Mouse (Mus musculus) liver, embryonic 12.5 days (tissue): ENCODE results near the gene Tmprss13. TPM values are rescaled to one million over a fixed set of nuclear protein-coding genes. Genes with fewer than 3 reads are reported as not detected.

Experiments used
- ATAC-seq: fragments of 200-750 bp; cut with Nextera tagmentation; 2 replicates; pipeline ENCODE4 v1.8.0; 2017; ENCODE audit warnings: moderate number of reproducible peaks, mild to moderate bottlenecking, moderate library complexity
- H3K27ac ChIP-seq: fragments of 300-500 bp; sonication (generic); 2 replicates; pipeline ENCODE4 v1.5.1; 2016; ENCODE audit warnings: mild to moderate bottlenecking
- H3K27me3 ChIP-seq: fragments of 300-500 bp; sonication (generic); replicated peaks from 2 replicates; pipeline ENCODE4 v1.6.1; 2016; ENCODE audit warnings: mild to moderate bottlenecking, moderate library complexity
- H3K36me3 ChIP-seq: fragments of 300-500 bp; sonication (generic); 2 replicates; pipeline ENCODE4 v1.6.1; 2016; ENCODE audit warnings: mild to moderate bottlenecking, moderate library complexity
- H3K4me1 ChIP-seq: fragments of 300-500 bp; sonication (generic); 2 replicates; pipeline ENCODE4 v1.6.1; 2016
- H3K4me2 ChIP-seq: fragments of 300-500 bp; sonication (generic); 2 replicates; pipeline ENCODE4 v1.6.1; 2016; ENCODE audit warnings: mild to moderate bottlenecking, moderate library complexity
- H3K4me3 ChIP-seq: fragments of 300-500 bp; sonication (generic); 2 replicates; pipeline ENCODE4 v1.5.1; 2016; ENCODE audit warnings: mild to moderate bottlenecking, moderate library complexity
- H3K9ac ChIP-seq: fragments of 300-500 bp; sonication (generic); 2 replicates; pipeline ENCODE4 v1.6.1; 2016; ENCODE audit warnings: mild to moderate bottlenecking, moderate library complexity
- H3K9me3 ChIP-seq: fragments of 300-500 bp; sonication (generic); replicated peaks from 2 replicates; pipeline ENCODE4 v1.6.1; 2016; ENCODE audit warnings: mild to moderate bottlenecking, moderate library complexity
- WGBS: fragments of 180-500 bp; shearing (Covaris S2); methylation state at CpG from one replicate; pipeline ENCODE4 v1.1.7; 2016; ENCODE audit not compliant: insufficient replicate concordance; 5-methylcytosine and 5-hydroxymethylcytosine counted together
- polyA plus RNA-seq: library from polyadenylated mRNA; unstranded; fragments of >200 nt; fragmentation: Nextera tagmentation; extraction: Ambion mirVana; gene quantifications from 2 replicates; pipeline ENCODE4 v1.2.1, GENCODE M21; 2016

Tmprss13 gene
- polyA plus RNA-seq, 1 experiment from 2014 or later: not detected

DNA sequence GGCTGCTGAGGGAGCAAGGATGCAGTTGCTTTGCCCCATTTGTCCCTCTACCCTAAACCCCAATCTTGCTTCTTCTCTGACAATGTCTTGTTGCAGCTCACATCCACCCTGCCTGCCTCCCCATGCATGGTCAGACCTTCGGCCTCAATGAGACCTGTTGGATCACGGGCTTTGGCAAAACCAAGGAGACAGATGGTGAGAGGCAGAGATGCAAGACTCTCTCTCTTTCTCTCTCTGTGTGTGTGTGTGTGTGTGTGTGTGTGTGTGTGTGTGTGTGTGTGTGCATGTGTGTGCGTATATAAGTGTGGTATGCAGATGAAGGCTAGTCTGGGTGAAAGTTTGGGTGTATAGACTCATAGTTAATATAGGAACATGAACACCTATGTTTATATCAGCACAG, 24.2 kb downstream of the Tmprss13 start:
- 79% methylated on average over 3 of the region's 3 CpGs for WGBS
- ATAC-seq: no peak

GRCm38 (mm10) chr9:45345516-45345915, 26.6 kb downstream of the Tmprss13 start:
- Histone ChIP-seq H3K9ac (no peak overlapping the region), H3K4me2 (no peak overlapping the region), H3K4me1 (no peaks in the 10 kb centered on the region), H3K4me3 (no peak overlapping the region), H3K27me3 (no peaks in the 10 kb centered on the region), H3K27ac (no peak overlapping the region), H3K36me3 (no peaks in the 10 kb centered on the region), H3K9me3 (no peaks in the 10 kb centered on the region)
- 75% methylated on average over 2 of the region's 2 CpGs for WGBS
- ATAC-seq: no peak

More for the DNA sequence above, 24.2 kb downstream of the Tmprss13 start:
- no peaks in the 10 kb centered on the region for H3K36me3 ChIP-seq
- H3K4me2 ChIP-seq: no peak overlapping the region
- no peak overlapping the region for H3K27ac ChIP-seq
- H3K9ac ChIP-seq: no peak overlapping the region
- no peaks in the 10 kb centered on the region for H3K27me3 ChIP-seq
- no peaks in the 10 kb centered on the region for H3K4me1 ChIP-seq
- no peaks in the 10 kb centered on the region for H3K9me3 ChIP-seq
- no peak overlapping the region for H3K4me3 ChIP-seq

DNA sequence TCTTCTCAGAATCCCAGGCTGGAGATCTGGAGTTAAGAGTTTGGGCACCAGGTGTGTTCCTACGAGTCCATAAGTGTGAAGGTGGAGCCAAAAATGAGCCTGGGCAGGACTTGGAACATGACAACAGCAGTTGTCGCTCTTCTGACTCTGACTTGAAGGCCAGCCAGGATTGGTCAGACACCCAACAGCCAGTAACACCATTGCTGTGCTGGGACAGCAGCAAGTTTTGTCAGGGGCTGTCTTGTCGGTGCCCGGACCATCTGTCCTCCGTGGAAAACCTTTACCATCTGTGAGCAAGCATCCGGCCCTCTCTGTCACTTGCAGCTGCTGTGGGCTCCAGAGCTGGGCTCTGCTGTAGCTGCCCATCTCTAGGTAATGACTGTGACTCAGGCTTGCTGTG, 27.4 kb downstream of the Tmprss13 start:
- H3K27me3 ChIP-seq: no peaks in the 10 kb centered on the region
- no peaks in the 10 kb centered on the region for H3K9me3 ChIP-seq
- H3K9ac ChIP-seq: no peak overlapping the region
- ATAC-seq: no peak
- no peak overlapping the region for H3K4me2 ChIP-seq
- no peak overlapping the region for H3K4me3 ChIP-seq
- H3K4me1 ChIP-seq: no peaks in the 10 kb centered on the region
- 67% methylated on average over 6 of the region's 6 CpGs for WGBS
- no peaks in the 10 kb centered on the region for H3K36me3 ChIP-seq
- no peak overlapping the region for H3K27ac ChIP-seq

GRCm38 (mm10) chr9:45348560-45348959, 29.7 kb downstream of the Tmprss13 start:
- WGBS: 65% methylated on average over 6 of the region's 6 CpGs
- no peak for ATAC-seq
- Histone ChIP-seq H3K9me3 (no peaks in the 10 kb centered on the region), H3K4me3 (no peak overlapping the region), H3K27me3 (no peaks in the 10 kb centered on the region), H3K9ac (no peak overlapping the region), H3K4me2 (no peak overlapping the region), H3K36me3 (no peaks in the 10 kb centered on the region), H3K27ac (no peak overlapping the region), H3K4me1 (no peaks in the 10 kb centered on the region)

DNA sequence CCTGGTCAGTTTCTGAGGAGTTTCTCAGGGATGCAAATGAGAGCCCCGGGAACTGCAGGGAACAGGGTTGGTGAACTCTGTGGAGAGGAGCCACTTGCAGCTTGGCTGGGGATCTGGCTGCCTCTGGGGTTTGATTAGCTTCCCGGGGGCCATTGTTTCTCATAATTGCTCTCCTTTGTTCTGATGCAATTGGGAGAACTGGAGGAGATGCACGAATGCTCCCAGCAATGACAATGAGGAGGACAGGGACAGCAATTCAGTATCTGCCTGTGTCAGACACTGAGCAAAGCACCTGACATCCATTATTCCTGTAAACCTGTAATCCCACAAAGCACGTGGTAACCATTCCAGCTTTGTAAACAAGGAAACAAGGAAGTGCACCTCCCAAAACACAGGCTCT, 30.3 kb downstream of the Tmprss13 start:
- Histone ChIP-seq H3K27me3 (no peaks in the 10 kb centered on the region), H3K9me3 (no peaks in the 10 kb centered on the region), H3K36me3 (no peaks in the 10 kb centered on the region), H3K4me1 (no peaks in the 10 kb centered on the region), H3K9ac (no peak overlapping the region), H3K4me2 (no peak overlapping the region), H3K27ac (no peak overlapping the region), H3K4me3 (no peak overlapping the region)
- 43% methylated on average over 4 of the region's 4 CpGs for WGBS
- no peak for ATAC-seq

DNA sequence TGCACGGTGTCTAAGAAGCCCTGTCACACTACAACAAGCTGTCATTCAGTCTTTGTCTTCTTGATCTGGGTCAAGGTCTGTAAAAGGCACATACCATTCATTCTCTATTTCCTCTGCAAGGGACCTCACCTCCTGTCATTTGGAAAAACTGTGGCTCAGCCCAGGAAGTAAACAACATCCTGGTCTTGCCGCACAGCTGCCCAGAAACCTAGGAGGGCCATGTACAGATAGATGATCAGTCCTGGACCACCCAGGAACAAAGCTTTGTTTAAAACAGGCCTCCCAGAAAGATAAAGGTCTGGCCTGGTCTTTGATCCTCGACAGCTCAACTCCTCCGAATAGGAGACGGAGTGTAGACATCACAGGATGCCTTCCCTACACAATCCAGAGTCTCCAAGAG, 31.0 kb downstream of the Tmprss13 start:
- H3K36me3 ChIP-seq: no peaks in the 10 kb centered on the region
- H3K27me3 ChIP-seq: no peaks in the 10 kb centered on the region
- H3K27ac ChIP-seq: no peak overlapping the region
- H3K9me3 ChIP-seq: no peaks in the 10 kb centered on the region
- no peak overlapping the region for H3K4me3 ChIP-seq
- H3K4me2 ChIP-seq: no peak overlapping the region
- ATAC-seq: no peak
- no peak overlapping the region for H3K9ac ChIP-seq
- H3K4me1 ChIP-seq: no peaks in the 10 kb centered on the region
- WGBS: 38% methylated on average over 5 of the region's 5 CpGs

- WGBS: 75% methylated on average over 2 of the region's 2 CpGs
- Histone ChIP-seq H3K27me3 (0 out of 2 replicates have a peak, but pooled peaks cover 2% of the 10 kb centered on the region), H3K9me3 (no peaks in the 10 kb centered on the region), H3K4me3 (no peak overlapping the region), H3K4me1 (no peaks in the 10 kb centered on the region), H3K9ac (no peak overlapping the region), H3K27ac (no peak overlapping the region), H3K36me3 (no peaks in the 10 kb centered on the region), H3K4me2 (no peak overlapping the region)
- ATAC-seq: no peak
Measured at GRCm38 (mm10) chr9:45355192-45355591, 36.3 kb downstream of the Tmprss13 start.

DNA sequence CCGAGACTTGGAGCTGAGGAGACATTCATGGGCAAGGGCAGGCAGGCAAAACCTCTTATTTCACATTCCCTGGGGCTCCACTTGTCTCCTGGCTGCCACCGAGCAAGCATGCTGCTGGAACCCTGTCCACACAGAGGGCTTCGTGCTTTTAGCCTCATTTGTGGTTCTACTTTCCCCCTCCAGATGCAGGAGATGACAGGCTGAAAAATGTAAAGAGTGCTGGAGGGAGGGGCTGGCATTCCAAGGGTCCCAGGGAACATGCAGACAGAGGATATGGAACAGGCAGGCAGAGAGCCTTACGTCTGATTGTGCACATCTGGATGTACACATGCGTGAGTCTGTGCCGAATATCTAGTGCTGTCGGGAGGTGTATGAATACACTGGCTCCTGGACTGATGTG, 39.5 kb downstream of the Tmprss13 start:
- 59% methylated on average over 7 of the region's 7 CpGs for WGBS
- H3K4me3 ChIP-seq: no peak overlapping the region
- H3K4me2 ChIP-seq: no peak overlapping the region
- H3K4me1 ChIP-seq: no peaks in the 10 kb centered on the region
- H3K27ac ChIP-seq: no peak overlapping the region
- H3K9me3 ChIP-seq: no peaks in the 10 kb centered on the region
- H3K9ac ChIP-seq: no peak overlapping the region
- no peaks in the 10 kb centered on the region for H3K36me3 ChIP-seq
- no peak for ATAC-seq
- 0 out of 2 replicates have a peak, but pooled peaks cover 6% of the 10 kb centered on the region for H3K27me3 ChIP-seq

DNA sequence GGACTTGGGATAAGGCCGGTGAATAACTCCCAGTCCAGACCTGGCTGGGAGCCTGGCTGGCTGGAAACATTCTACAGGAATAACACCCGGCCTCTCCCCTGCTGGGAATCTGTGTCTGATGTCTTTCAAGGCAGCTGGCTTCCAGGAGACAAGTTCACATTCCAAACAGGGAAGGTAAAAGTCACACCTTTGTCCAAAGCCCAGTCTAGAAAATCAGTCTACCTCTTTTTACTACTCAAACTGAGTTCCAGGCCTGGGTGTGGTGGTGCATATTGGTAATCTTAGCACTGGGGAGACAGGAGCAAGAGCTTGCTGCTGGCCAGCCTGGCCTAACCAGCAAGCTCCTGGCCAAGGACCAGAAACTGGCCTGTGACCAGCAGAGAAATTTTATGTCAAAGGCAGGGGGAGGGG, 43.2 kb downstream of the Tmprss13 start:
- Histone ChIP-seq H3K9me3 (no peaks in the 10 kb centered on the region), H3K27ac (no peak overlapping the region), H3K4me2 (no peak overlapping the region), H3K4me3 (no peak overlapping the region), H3K9ac (no peak overlapping the region), H3K27me3 (peaks cover 9% of the 10 kb centered on the region), H3K36me3 (no peaks in the 10 kb centered on the region), H3K4me1 (no peaks in the 10 kb centered on the region)
- no peak for ATAC-seq
- WGBS: 41% methylated on average over 2 of the region's 2 CpGs

GRCm38 (mm10) chr9:45363639-45364214, 44.8 kb downstream of the Tmprss13 start:
- Histone ChIP-seq H3K4me1 (no peaks in the 10 kb centered on the region), H3K27ac (no peak overlapping the region), H3K4me2 (no peak overlapping the region), H3K4me3 (no peak overlapping the region), H3K36me3 (no peaks in the 10 kb centered on the region), H3K27me3 (peaks cover 26% of the 10 kb centered on the region), H3K9me3 (no peaks in the 10 kb centered on the region), H3K9ac (no peak overlapping the region)
- 63% methylated on average over 7 of the region's 7 CpGs for WGBS
- ATAC-seq: no peak

DNA sequence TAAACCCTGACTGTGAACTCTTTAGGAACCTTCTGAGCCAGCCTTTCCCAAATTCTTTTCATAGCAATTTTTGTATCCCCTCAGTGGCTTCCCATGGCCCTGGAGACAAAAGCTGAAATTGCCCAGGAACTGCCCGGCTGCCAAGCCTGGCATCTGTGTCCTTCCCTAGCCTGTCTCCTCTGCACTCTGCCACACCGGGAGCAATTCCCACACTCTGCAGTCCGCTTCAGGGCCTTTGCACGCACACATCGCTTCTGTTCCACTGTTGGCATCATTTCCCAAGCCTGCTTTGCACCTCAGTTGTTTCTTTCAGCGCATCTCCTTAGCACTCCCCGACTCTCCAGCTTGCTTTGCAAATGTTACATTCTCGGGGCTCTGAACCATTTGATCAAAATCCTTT, 48.8 kb downstream of the Tmprss13 start:
- 57% methylated on average over 8 of the region's 8 CpGs for WGBS
- Histone ChIP-seq H3K4me2 (no peak overlapping the region), H3K27ac (no peak overlapping the region), H3K9me3 (no peaks in the 10 kb centered on the region), H3K9ac (no peak overlapping the region), H3K36me3 (no peaks in the 10 kb centered on the region), H3K4me1 (no peaks in the 10 kb centered on the region), H3K27me3 (peaks cover 59% of the 10 kb centered on the region), H3K4me3 (no peak overlapping the region)
- no peak for ATAC-seq

DNA sequence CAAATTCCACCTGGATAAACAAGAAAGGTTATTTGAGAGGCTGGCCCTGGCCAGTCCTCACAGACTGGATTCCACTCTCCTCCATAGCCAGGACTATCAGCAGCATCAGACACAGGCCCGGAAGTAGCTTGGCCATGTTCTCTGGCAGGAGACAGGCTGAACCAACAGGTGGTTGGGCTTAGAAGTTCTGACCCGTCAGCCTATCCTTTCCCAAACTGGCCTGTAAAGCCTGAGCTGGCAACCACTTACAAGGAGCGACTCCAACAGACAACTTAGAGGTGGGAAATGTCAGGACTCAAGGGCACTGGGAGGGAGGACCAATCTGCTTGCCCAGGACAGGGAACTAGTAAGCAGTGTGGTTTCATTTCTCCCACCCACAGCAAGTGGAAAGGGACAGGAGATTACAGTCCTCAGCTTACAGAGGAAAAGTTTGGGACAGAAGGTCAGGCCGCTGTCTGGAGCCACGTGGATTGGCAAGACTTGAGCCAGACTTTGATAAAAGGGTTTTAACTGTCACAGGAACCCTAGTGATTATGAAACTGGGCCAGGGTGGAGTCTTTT, 49.5 kb downstream of the Tmprss13 start:
- Histone ChIP-seq H3K27ac (no peak overlapping the region), H3K4me2 (no peak overlapping the region), H3K4me3 (no peak overlapping the region), H3K4me1 (no peaks in the 10 kb centered on the region), H3K36me3 (no peaks in the 10 kb centered on the region), H3K27me3 (peaks cover 59% of the 10 kb centered on the region), H3K9ac (no peak overlapping the region), H3K9me3 (no peaks in the 10 kb centered on the region)
- 35% methylated on average over 5 of the region's 5 CpGs for WGBS
- no peak for ATAC-seq

DNA sequence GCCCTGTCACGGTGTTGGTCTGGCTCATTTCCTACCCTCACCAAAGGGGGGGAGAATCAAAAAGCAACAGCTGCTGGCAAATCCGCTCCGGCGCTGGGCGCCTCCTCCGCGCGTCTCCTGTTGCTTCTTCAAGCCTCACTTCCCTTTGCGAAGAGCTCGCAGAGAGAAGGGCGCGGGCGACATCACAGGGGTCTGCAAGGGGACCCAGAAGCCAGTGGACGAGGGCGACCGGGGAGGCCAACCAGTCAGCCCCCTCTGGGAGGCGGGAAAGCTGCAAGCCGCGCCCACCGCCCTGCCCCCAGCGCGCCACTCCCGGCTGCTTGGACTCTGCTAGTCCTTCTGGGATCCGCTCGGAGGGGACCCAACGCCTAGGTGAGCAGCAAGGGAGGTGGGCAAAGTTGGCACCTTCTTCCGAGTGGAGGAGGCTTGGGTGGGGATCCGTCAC, 51.2 kb downstream of the Tmprss13 start, which contains the start of gene Fxyd6:
Gene Fxyd6 (plus strand): TSS at position 69 of the 445 bp plus-strand sequence.
- peaks cover 59% of the 10 kb centered on the region for H3K27me3 ChIP-seq
- H3K4me3 ChIP-seq: peak within 1 kb of the TSS; percentile 46
- no peaks in the 10 kb centered on the region for H3K36me3 ChIP-seq
- no peak within 1 kb of the TSS for H3K27ac ChIP-seq
- no peaks in the 10 kb centered on the region for H3K4me1 ChIP-seq
- H3K4me2 ChIP-seq: peak within 1 kb of the TSS; percentile 58
- no peak within 1 kb of the TSS for H3K9ac ChIP-seq
- H3K9me3 ChIP-seq: no peaks in the 10 kb centered on the region
- 3% methylated on average over 28 of the region's 28 CpGs for WGBS
- ATAC-seq: no peak
